Mouse (Mus musculus): ENCODE data around the gene Gm10203. TPM values are rescaled to one million over a fixed set of nuclear protein-coding genes. Genes with fewer than 3 reads are reported as not detected.

Gene Gm10203
- total RNA-seq, 2 experiments from 2014 or later = not detected

GRCm38 (mm10) chr6:149179064-149179463 lies 49.1 kb downstream of the Gm10203 start:
- no peak for DNase-seq (ENCODE audit: low spot score in 2 of 2)

Other genes with a start within 250 kb of the Gm10203 start
- 10 to 100 TPM; 21.7 to 25.5 TPM for gene Caprin2, start 233.9 kb upstream of the Gm10203 start, total RNA-seq (2021)
- gene Sinhcaf, start 183.7 kb upstream of the Gm10203 start, total RNA-seq (2021) = 10 to 100 TPM; 63.4 to 80.4 TPM
- 10 to 100 TPM; 22.9 to 25.8 TPM for gene Dennd5b, start 28.5 kb upstream of the Gm10203 start, total RNA-seq (2021)
- 10 to 100 TPM; 15.6 to 16.4 TPM for gene Etfbkmt, start 9.7 kb downstream of the Gm10203 start, total RNA-seq (2021)
- gene Amn1, start 58.5 kb downstream of the Gm10203 start, total RNA-seq (2021) = 10 to 100 TPM; 23.4 to 24.0 TPM
- 10 to 100 TPM; 45.0 to 49.8 TPM for gene Resf1, start 179.2 kb downstream of the Gm10203 start, total RNA-seq (2021)

All from adrenal gland, postnatal 4 days (tissue).